Mouse (Mus musculus) ES-E14 (cell line): ENCODE data around the gene Ednra.

Source experiments
- CHD2 ChIP-seq: IDR thresholded peaks from 2 replicates; pipeline ENCODE4 v1.6.1; 2014; ENCODE audit warnings: mild to moderate bottlenecking, low read depth, low read length, inconsistent platforms
- HCFC1 ChIP-seq: IDR thresholded peaks from 2 replicates; pipeline ENCODE4 v1.6.1; 2012; ENCODE audit warnings: low read length, inconsistent platforms, borderline replicate concordance; ENCODE audit not compliant: insufficient read depth
- ZC3H11A ChIP-seq: IDR thresholded peaks from 2 replicates; pipeline ENCODE4 v1.6.1; 2012; ENCODE audit warnings: low read depth, mild to moderate bottlenecking, inconsistent platforms, low read length, borderline replicate concordance
- ZNF384 ChIP-seq: IDR thresholded peaks from 2 replicates; pipeline ENCODE4 v1.6.1; 2012; ENCODE audit warnings: low read depth, low read length, inconsistent platforms

DNA sequence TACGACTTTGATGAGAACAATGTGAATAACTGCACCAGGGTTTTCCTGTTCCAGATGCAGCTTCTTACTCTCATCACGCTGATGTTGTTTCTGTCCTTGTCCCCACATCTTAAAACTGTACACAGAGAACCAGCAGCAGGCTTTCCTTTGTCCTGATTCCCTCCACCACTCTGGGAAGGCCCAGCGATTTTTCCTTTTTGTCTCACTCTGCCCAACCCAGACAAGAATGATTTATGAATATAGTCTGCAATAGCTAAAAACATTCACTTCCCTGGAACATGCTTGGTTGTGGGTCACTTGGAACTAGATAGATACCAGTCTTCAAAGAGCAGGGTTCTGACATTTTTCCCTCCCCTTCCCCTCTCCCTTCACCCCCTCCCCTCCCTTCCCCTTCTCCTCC, 29.2 kb downstream of the Ednra start:
- TF ChIP-seq CHD2 = no peak
- no peak for TF ChIP-seq ZNF384
- TF ChIP-seq ZC3H11A = no peak
- no peak for TF ChIP-seq HCFC1
